Mouse (Mus musculus) hindbrain, embryonic 13.5 days (tissue): ENCODE data around the gene Gm17660. TPM values are rescaled to one million over a fixed set of nuclear protein-coding genes. Genes with fewer than 3 reads are reported as not detected.

Experiments used
- ATAC-seq: fragments of 200-750 bp; cut with Nextera tagmentation; 2 replicates; pipeline ENCODE4 v1.8.0; 2017; ENCODE audit warnings: moderate TSS enrichment; ENCODE audit not compliant: low FRiP score
- H3K27ac ChIP-seq: fragments of 300-500 bp; sonication (generic); 2 replicates; pipeline ENCODE4 v1.5.1; 2015; ENCODE audit warnings: inconsistent platforms, mild to moderate bottlenecking, moderate library complexity
- H3K27me3 ChIP-seq: fragments of 300-500 bp; sonication (generic); 2 replicates; pipeline ENCODE4 v1.6.1; 2015; ENCODE audit warnings: mild to moderate bottlenecking, inconsistent platforms
- H3K36me3 ChIP-seq: fragments of 300-500 bp; sonication (generic); 2 replicates; pipeline ENCODE4 v1.6.1; 2015; ENCODE audit warnings: mild to moderate bottlenecking, inconsistent platforms
- H3K4me1 ChIP-seq: fragments of 300-500 bp; sonication (generic); replicated peaks from 2 replicates; pipeline ENCODE4 v1.6.1; 2015; ENCODE audit warnings: inconsistent platforms
- H3K4me2 ChIP-seq: fragments of 300-500 bp; sonication (generic); 2 replicates; pipeline ENCODE4 v1.6.1; 2015; ENCODE audit warnings: inconsistent platforms, mild to moderate bottlenecking, moderate library complexity
- H3K4me3 ChIP-seq: fragments of 300-500 bp; sonication (generic); 2 replicates; pipeline ENCODE4 v1.5.1; 2015; ENCODE audit warnings: mild to moderate bottlenecking, inconsistent platforms
- H3K9ac ChIP-seq: fragments of 300-500 bp; sonication (generic); 2 replicates; pipeline ENCODE4 v1.6.1; 2015; ENCODE audit warnings: mild to moderate bottlenecking, inconsistent platforms
- H3K9me3 ChIP-seq: fragments of 300-500 bp; sonication (generic); 2 replicates; pipeline ENCODE4 v1.6.1; 2016; ENCODE audit warnings: inconsistent platforms
- WGBS: fragments of 180-500 bp; shearing (Covaris S2); methylation state at CpG from one replicate; pipeline ENCODE4 v1.1.7; 2015; 5-methylcytosine and 5-hydroxymethylcytosine counted together
- polyA plus RNA-seq: library from polyadenylated mRNA; unstranded; fragments of >200 nt; fragmentation: Nextera tagmentation; extraction: Ambion mirVana; gene quantifications from 2 replicates; pipeline ENCODE4 v1.2.1, GENCODE M21; 2015

Gm17660 gene
- polyA plus RNA-seq, 1 experiment from 2014 or later, result not detected

DNA sequence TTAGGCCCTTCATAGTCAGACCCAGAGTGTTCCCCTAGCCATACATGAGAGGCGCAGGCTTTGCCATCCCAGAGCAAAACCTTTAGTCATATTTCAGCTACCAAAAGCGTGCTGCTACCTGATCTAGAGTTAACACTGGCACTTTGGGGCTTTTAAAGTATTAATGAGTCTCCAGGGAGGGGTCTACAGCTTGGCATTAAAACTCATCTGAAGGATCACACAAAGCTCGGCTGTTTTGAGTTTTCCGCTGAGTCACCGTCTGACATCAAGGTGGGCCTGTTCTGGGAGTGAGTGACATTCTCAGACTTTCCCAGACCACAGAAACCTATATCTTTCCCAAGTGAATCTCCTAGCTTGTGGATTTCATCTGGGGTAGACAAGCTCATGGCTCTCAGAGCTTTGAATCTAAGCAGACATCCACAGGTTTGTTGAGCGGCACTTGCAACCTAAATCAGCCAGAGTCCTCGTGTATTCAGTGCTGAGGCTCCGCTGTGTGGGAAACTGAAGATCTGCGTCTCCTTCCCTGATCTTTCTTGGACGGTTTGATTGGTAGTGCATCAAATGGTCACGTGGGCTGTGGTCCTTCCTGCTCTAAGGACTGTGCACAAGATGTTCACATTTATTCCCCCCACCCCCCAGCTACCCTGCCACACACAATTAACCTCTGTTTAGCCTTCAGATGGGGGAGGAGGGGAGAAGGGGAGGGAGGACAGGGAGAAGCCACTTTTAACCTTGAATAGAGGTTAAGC is 30.9 kb upstream of the Gm17660 start:
- WGBS, result 36% methylated on average over 11 of the region's 11 CpGs
- Histone ChIP-seq H3K36me3 (no peaks in the 10 kb centered on the region), H3K4me3 (peak overlapping the region; percentile 24), H3K9me3 (no peaks in the 10 kb centered on the region), H3K9ac (peak overlapping the region; percentile 52), H3K27ac (peak overlapping the region; percentile 85), H3K27me3 (no peaks in the 10 kb centered on the region), H3K4me2 (peak overlapping the region; percentile 49), H3K4me1 (peaks cover 65% of the 10 kb centered on the region)
- peak; percentile 57 for ATAC-seq

DNA sequence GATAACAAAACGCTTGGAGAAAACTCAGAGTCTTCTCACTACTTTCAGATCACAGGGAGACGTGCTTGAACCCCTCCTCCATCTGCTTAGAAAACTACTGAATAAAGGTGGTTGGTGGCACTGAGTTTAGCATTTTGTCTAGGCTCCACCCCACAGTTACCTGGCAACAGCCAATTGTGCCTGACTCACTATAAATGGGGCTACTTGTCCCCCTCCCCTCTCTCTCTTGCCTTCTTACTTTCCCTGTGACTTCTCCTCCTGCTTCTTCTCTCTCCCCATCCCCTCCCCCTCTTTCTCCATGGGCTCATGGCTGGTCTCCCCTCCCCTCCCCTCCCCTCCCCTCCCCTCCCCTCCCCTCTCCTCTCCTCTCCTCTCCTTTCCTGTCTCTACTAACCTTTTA is 26.7 kb upstream of the Gm17660 start:
- Histone ChIP-seq H3K9ac (no peak overlapping the region), H3K9me3 (no peaks in the 10 kb centered on the region), H3K4me1 (peaks cover 40% of the 10 kb centered on the region), H3K27me3 (no peaks in the 10 kb centered on the region), H3K4me2 (no peak overlapping the region), H3K27ac (no peak overlapping the region), H3K36me3 (no peaks in the 10 kb centered on the region), H3K4me3 (no peak overlapping the region)
- no peak for ATAC-seq
- 33% methylated on average over 2 of the region's 2 CpGs for WGBS

DNA sequence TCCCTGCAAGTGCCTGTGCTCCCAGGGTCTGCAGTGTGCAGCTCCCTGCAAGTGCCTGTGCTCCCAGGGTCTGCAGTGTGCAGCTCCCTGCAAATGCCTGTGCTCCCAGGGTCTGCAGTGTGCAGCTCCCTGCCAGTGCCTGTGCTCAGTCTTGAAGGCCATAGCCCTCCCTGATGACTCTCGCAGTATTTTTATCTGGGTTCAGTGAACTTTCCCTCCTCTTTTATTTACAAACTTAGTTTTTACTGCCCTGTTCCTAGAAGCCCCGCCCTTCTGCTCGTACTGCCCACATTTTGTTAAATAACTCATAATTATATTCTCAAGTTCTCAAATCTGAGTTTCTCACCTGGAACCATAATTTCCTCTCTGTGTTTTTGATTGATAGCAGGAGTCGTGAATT is 25.8 kb upstream of the Gm17660 start:
- H3K4me3 ChIP-seq, result no peak overlapping the region
- H3K27ac ChIP-seq, result peak overlapping the region; percentile 72
- no peaks in the 10 kb centered on the region for H3K27me3 ChIP-seq
- no peaks in the 10 kb centered on the region for H3K9me3 ChIP-seq
- ATAC-seq, result no peak
- H3K36me3 ChIP-seq, result no peaks in the 10 kb centered on the region
- H3K4me2 ChIP-seq, result no peak overlapping the region
- WGBS, result 75% methylated on average over 4 of the region's 4 CpGs
- no peak overlapping the region for H3K9ac ChIP-seq
- H3K4me1 ChIP-seq, result peaks cover 31% of the 10 kb centered on the region

DNA sequence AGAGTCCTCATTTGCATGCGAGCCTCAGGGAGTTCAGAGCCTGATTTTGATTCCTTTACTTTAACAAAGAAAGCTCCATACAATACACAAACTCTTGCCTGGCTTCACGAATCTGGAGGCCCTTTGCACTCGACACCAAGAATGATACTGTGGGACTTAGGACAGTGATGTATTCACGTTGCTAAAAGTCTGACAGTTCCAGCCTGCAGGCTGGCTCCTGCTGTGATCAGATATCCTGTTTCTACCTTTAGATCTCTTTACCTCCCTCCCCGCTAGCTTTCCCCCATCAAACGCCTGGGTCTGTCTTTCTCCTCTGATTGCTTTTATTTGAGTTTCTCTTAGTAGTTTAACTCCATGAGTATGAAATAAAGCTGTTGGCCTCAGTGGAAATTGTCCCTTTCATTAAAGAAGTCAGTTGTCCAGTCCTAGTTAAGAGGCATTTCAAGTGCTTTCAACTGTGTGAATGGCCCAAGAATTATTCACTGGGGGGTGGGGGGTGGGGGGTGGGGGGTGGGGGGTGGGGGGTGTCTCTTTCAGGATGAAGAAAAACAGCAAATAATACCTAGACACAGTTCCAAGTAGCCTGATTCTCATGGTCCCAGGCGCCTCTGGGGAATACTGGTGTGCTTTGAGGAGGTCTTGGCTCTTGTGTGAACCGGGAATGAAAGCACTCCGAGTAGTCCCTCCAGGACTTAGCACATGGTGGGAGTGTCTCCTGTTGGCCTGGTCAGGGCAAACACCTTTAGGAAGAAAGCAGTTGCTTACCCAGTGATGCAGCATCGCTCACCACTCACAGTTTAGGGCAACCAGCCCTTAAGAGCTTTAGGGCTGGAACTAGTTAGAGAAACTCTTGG is 24.5 kb upstream of the Gm17660 start:
- H3K27me3 ChIP-seq, result no peaks in the 10 kb centered on the region
- H3K4me1 ChIP-seq, result peaks cover 21% of the 10 kb centered on the region
- H3K4me2 ChIP-seq, result no peak overlapping the region
- 17% methylated on average over 10 of the region's 10 CpGs for WGBS
- H3K9ac ChIP-seq, result no peak overlapping the region
- no peaks in the 10 kb centered on the region for H3K9me3 ChIP-seq
- peak overlapping the region; percentile 72 for H3K27ac ChIP-seq
- no peaks in the 10 kb centered on the region for H3K36me3 ChIP-seq
- no peak overlapping the region for H3K4me3 ChIP-seq
- peak; percentile 53; the same call in 1 of the 2 replicates for ATAC-seq

DNA sequence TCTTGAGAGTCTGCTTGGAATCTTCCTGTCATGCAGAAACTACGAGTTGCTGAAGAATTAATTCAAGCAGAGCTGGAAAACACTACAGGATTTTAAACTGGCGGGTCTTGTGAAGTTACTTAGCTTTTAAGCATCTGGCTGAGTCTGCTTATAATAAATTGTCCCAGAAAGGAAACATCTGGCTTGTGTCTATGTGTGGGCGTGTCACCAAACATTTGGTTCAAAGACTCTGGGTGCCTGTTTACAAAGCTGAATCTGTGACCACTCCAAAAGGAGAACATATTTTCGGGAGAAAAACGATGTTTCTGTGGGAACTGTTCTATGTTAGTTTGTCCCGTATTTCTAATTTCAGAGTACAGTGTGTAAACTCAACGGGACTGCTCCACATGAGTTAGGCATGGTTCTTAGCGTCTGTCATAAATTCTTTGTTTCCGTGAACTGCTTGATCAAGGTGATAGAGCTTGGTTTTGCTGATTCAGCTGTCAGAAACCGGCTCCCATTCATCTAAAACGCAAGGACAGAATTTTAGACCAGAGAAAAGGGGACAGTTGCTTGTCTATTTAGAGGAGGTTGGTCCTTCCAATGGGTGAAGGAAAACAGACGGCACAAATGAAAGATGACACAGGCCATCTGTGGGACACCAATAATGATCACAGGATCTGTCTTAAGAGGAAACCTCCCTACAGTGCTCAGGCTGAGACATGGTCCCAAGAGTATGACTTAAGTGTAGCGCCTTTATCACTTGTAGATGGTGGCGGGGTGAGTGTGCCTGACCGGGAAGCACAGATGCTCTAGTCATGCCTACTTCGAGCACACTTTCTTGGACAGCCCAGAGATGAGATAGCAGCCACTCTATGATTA is 18.9 kb upstream of the Gm17660 start:
- no peaks in the 10 kb centered on the region for H3K27me3 ChIP-seq
- 82% methylated on average over 16 of the region's 16 CpGs for WGBS
- H3K36me3 ChIP-seq, result no peaks in the 10 kb centered on the region
- no peak overlapping the region for H3K9ac ChIP-seq
- H3K9me3 ChIP-seq, result no peaks in the 10 kb centered on the region
- no peak overlapping the region for H3K4me3 ChIP-seq
- H3K27ac ChIP-seq, result no peak overlapping the region
- H3K4me2 ChIP-seq, result no peak overlapping the region
- ATAC-seq, result no peak
- no peaks in the 10 kb centered on the region for H3K4me1 ChIP-seq

DNA sequence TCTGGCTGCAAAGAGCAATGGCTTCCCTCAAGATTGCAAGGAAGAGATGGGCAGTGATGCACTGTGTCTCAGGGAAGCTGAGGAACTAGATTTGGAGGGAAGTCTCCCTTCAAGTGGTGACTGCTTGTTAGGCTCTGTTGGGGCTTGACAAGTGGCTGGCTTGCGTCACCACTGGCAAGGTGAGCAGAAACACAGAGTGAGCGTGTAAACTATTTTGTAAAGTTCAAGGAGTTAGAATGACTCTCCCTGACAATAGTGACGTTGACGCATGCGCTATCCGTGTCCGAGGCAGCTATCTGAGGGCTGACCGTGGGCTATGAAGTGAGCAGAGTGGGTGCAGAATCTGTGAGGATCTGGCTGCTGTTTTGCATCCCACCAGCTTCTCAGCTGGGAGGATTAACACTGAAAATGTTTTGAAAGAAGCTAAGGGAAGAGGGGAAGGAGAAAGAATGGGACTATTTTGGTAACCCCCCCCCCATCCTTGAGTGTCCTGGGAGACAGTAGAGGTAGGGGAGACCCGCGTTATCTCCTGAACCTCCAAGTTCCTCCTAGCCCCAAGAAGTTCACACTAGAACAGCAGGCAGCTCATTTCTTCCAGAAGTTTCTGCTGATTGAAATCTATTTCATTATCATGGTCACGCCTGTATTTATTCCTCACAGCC is 18.1 kb upstream of the Gm17660 start:
- H3K9me3 ChIP-seq, result no peaks in the 10 kb centered on the region
- no peaks in the 10 kb centered on the region for H3K4me1 ChIP-seq
- no peak overlapping the region for H3K4me2 ChIP-seq
- H3K9ac ChIP-seq, result no peak overlapping the region
- no peak for ATAC-seq
- no peaks in the 10 kb centered on the region for H3K27me3 ChIP-seq
- 84% methylated on average over 11 of the region's 11 CpGs for WGBS
- no peaks in the 10 kb centered on the region for H3K36me3 ChIP-seq
- 0 out of 2 replicates have a peak overlapping the region, but pooled peaks have one; percentile 19 for H3K27ac ChIP-seq
- H3K4me3 ChIP-seq, result no peak overlapping the region

DNA sequence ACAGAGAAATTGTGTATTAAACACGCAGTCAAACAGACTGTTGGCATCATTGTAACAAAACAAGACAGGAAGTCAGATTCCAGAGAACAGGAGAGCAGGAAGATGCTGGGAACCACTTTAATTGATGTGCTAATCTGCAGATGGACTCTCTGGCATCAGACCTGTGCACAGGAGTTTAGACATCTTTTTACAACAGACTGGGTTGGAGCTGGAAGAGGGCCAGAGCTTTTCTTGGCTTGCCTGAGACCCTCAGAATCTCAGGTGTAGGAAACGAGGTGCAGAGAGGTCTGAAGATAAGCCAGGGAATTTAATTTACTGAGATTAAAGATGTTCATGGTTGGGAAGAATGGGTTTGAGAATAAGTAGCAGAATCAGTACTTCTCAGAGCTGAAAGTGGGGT is 12.3 kb upstream of the Gm17660 start:
- Histone ChIP-seq H3K9me3 (no peaks in the 10 kb centered on the region), H3K36me3 (peaks cover 24% of the 10 kb centered on the region), H3K4me3 (no peak overlapping the region), H3K27me3 (no peaks in the 10 kb centered on the region), H3K9ac (no peak overlapping the region), H3K27ac (no peak overlapping the region), H3K4me1 (no peaks in the 10 kb centered on the region), H3K4me2 (no peak overlapping the region)
- WGBS, result 85% methylated on average over 2 of the region's 2 CpGs
- no peak for ATAC-seq

DNA sequence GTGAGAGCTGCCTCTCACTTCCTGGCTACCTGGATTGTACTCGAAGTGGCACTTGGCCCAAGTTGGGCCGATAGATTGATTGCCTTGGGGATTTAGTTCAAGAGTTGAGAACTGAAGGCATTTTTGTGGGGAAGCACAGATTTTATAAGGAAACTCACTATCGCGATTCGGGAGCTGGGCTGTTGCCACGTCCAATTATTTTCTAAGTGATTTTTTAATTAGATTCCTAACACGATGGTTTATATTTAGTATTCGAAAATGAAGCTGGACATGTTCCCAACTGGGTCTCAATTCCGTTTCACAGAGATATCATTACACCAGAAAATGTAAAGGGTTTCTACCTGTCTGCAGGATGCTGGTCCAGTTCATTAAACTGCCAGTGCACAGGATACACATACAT is 8.0 kb upstream of the Gm17660 start:
- Histone ChIP-seq H3K27ac (no peak overlapping the region), H3K36me3 (peaks cover 24% of the 10 kb centered on the region), H3K4me3 (no peak overlapping the region), H3K27me3 (no peaks in the 10 kb centered on the region), H3K4me1 (no peaks in the 10 kb centered on the region), H3K9ac (no peak overlapping the region), H3K4me2 (no peak overlapping the region), H3K9me3 (no peaks in the 10 kb centered on the region)
- ATAC-seq, result no peak
- 92% methylated on average over 9 of the region's 9 CpGs for WGBS

DNA sequence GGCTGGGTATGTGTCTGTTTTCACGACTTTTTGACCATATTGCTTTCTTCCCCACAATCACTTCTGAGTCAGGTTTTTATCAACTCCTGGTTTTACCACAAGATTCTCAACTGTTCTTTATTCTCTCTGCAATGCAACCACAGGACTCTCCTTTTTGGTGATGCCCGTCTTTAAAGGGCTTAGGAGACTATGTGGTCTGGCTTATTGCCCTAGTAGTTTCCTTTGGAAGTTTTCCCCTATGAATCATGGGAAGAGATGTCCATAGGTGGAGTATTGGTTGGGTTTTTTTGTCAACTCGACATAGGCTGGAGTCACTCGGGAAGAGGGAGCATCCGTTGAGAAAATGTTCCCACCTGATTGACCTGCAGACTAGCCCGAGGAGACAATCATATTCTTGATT is 3.3 kb upstream of the Gm17660 start:
- Histone ChIP-seq H3K4me3 (no peak overlapping the region), H3K9me3 (no peaks in the 10 kb centered on the region), H3K4me1 (no peaks in the 10 kb centered on the region), H3K4me2 (no peak overlapping the region), H3K27me3 (no peaks in the 10 kb centered on the region), H3K36me3 (no peaks in the 10 kb centered on the region), H3K27ac (no peak overlapping the region), H3K9ac (no peak overlapping the region)
- WGBS, result 91% methylated on average over 6 of the region's 6 CpGs
- no peak for ATAC-seq

DNA sequence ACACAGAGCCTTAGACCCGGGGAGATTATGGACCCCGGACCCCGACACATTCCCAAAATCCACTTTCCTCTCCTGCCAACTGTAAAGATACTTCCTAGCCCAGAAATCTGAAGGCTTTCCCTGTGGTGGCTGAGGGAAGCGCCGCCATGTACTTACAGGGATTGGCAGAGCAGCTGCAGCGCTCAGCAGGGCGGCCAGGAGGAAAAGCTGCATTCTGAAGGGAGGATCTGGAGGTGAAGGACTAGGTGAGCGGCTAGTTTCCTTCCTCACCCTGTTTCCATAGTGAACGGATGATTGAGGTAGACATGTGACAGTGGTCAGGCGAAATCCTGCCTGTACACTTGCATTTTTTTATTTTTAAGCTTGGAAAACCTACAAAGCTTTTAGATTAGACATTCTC is 1.0 kb downstream of the Gm17660 start:
- Histone ChIP-seq H3K9me3 (no peaks in the 10 kb centered on the region), H3K4me3 (no peak overlapping the region), H3K4me2 (no peak overlapping the region), H3K36me3 (no peaks in the 10 kb centered on the region), H3K9ac (no peak overlapping the region), H3K4me1 (peaks cover 8% of the 10 kb centered on the region), H3K27me3 (no peaks in the 10 kb centered on the region), H3K27ac (no peak overlapping the region)
- no peak for ATAC-seq
- 41% methylated on average over 10 of the region's 10 CpGs for WGBS

DNA sequence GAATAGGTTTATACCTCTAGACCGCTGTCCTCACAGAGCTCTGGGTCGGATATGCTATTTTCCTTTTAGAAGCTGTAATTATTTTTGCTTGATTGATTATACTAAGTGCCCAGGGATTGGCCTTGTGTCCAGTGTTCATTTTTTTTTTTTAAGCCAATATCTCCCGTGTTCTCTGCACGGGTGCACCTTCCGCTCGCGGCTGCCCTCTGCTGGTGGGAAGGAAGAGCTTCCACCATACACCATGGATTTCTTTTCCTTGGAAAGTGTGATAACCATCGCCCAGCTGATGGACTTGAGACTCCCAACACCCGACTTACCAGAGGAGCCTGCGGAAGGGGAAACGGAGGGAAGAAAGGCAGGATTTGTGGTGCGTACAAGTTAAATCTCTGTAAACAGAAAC is 3.0 kb downstream of the Gm17660 start:
- ATAC-seq, result no peak
- Histone ChIP-seq H3K4me1 (peaks cover 8% of the 10 kb centered on the region), H3K4me3 (no peak overlapping the region), H3K27ac (no peak overlapping the region), H3K9ac (no peak overlapping the region), H3K9me3 (no peaks in the 10 kb centered on the region), H3K4me2 (no peak overlapping the region), H3K36me3 (no peaks in the 10 kb centered on the region), H3K27me3 (no peaks in the 10 kb centered on the region)
- 40% methylated on average over 12 of the region's 12 CpGs for WGBS

DNA sequence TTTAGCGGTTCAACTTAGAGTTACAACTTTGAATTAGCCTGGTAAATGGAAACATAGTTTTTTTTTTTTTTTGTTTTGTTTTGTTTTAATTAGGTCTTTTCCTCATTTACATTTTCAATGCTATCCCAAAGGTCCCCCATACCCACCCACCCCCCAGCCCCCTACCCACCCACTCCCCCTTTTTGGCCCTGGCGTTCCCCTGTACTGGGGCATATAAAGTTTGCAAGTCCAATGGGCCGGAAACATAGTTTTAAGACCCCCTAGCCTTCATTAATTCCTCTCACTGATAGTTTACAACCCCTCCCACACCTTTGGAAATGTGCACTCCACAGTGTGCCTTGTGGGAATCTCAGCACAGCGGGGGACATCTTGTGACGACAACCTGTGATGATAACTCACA is 3.8 kb downstream of the Gm17660 start:
- no peak overlapping the region for H3K27ac ChIP-seq
- H3K4me3 ChIP-seq, result no peak overlapping the region
- H3K4me2 ChIP-seq, result no peak overlapping the region
- H3K27me3 ChIP-seq, result no peaks in the 10 kb centered on the region
- WGBS, result 65% methylated on average over 5 of the region's 5 CpGs
- no peaks in the 10 kb centered on the region for H3K36me3 ChIP-seq
- peaks cover 8% of the 10 kb centered on the region for H3K4me1 ChIP-seq
- H3K9ac ChIP-seq, result no peak overlapping the region
- H3K9me3 ChIP-seq, result no peaks in the 10 kb centered on the region
- ATAC-seq, result peak; percentile 80
